Mouse (Mus musculus) heart, postnatal 36 days (tissue): ENCODE measurements around the gene Stxbp6. TPM values are rescaled to one million over a fixed set of nuclear protein-coding genes. Genes with fewer than 3 reads are reported as not detected.

ENCODE experiments used
- DNase-seq, 2 experiments: peaks; one replicate each; pipeline ENCODE4 v3.0.0; 2021 to 2022
- intact Hi-C: fragments of 180-260 bp; cut with DNase I; formaldehyde crosslinking; loops from one replicate; pipeline ENCODE4 v1.15.1; 2025
- total RNA-seq, 2 experiments: library from RNA; stranded (reverse); gene quantifications; 2 replicates each; pipeline ENCODE4 v1.2.3; 2021

The Stxbp6 gene
- total RNA-seq, 2 experiments from 2014 or later = 10.3 to 11.7 TPM

DNA sequence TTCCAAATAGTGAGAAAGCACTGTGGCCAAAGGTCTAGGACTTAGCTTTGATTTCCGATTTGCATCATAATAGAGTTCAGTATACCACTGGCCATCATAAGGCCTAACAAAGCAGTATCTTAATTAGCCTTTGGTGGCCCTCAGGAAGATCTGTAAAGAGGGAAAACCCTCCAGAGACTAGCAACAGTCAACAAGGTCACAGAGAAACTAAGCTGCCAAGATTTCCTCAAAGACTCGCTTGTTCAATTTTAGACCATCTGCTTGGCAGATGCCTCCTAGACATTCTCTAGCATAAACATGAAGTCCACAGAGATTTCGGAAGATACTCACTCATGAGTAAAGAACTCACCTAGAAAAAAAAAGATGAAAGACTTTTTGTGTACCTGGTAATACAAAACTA, 148.6 kb downstream of the Stxbp6 start:
- intact Hi-C loops = no loop called here
- DNase-seq = no peak

DNA sequence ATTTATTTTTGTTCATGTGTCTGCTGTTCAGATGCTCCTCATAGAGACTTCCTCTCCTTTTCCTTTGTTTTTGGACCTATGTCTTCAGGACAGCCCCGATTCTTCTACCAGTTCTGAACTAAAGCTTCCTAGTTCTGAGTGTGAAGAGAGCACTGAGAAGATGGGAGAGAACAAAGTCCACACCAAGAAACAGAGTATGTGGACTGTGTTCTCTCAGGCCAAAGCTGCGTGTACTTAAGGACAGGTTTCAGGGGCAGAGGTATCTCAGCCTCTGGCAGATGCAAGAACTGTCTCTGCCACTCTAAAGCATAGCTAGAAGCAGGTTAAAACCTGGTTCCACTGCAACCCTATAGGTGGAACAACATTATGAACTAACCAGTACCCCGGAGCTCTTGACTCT, 151.2 kb downstream of the Stxbp6 start:
- DNase-seq = no peak
- intact Hi-C loops = no loop called here

DNA sequence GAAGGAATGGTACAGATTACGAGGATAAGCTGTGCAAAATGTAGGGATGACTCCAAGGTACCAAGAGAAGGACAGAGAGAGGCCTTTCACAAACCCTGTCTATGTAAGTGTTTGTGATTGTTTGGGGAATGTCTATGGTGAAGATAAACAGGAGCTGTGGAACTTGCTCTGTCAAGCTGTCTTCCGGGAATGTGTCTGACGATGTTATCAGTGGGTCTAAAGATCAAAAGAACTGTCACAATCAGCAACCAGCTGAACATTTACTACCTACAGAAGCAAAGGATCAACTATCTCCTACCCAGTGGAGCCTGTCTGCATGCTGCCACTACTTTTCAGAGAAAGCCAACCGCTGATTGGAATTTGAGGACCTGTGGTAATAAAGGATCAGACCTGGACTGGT, 152.3 kb downstream of the Stxbp6 start:
- DNase-seq = no peak
- intact Hi-C loops = no loop called here

DNA sequence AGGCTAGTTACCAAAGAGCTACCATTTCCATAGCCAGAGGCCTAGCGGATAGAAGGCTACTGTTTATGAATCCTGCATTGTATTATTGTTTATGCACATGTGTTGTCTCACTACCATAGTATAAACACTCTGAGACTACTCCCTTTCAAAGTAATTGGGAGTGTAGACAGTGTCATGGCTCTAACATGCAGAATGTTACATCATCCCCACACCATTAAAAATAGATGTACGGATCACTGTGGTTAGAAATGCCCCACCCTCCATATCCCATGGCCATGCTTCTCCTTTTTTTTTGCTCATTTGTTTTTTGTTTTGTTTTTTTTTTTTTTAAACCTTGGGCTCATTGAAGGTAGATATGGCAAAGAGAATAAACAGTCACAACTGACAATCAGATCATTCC, 154.9 kb downstream of the Stxbp6 start:
- no peak for DNase-seq
- intact Hi-C loops = no loop called here

DNA sequence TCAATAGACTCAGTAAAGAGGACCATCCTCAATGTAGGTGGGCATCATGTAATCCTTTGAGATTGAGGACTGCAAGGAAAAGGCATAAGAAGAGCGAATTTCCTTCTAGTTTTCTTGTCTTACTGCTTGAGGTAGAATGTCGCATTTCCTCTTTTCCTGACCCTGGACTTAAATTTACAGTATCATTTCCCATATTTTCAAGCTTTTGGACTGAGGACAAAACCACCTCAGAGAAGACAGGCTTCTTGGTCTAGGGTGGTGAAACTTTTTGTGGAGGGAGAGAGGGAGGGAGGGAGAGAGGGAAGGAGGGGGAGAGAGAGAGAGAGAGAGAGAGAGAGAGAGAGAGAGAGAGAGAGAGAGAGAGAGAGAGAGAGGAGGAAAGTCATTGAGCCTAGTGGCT, 155.6 kb downstream of the Stxbp6 start:
- intact Hi-C loops = no loop called here
- DNase-seq = no peak

DNA sequence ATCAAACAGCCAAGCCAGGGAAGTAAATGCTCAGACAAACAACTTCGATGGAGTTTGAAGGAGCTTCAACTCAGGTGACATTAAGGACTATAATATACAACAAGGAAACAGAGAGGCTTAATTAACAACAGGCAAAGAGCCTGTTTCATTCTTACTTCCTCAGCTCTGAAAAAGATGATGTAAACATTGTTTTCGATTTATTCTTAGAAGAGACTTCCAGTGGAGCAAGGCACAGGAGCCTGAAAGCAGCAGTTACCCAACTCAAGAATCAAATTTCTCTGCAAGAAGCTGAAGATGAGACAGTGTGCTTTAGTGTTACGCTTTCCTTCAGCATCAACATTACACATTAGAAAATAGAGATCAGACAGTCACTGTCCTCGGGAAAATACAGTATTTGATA, 160.7 kb downstream of the Stxbp6 start:
- intact Hi-C loops = no loop called here
- DNase-seq = no peak

DNA sequence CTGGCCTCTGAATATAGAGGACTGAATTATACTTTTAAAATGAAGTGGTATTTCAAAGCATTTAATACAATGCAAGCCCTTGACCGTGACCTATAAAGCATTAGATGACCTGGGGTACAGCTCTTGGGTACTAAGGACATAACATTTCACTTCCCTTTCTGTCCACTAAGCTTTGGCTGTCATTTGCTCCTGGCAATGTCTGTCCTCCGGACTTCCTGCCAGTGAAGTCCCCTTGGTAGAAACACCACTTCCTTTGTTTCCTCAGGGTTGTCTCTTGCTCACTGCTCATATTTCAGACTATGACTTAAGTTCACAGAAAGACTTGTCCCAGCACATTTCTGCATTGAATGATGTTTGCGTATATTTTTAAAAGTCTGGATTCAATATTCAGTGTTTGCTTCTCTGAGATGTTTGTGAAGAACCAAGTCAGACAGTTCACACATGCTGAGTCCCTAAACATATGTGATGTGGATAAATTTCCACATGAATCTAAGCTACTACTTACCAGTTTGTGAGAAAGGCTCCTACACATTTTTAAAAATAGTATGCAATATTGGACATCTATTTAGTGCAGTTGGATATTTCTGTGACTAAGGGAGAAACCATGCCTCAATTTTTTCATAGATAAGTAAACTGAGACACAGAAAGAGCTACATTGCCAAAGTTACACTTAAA, 166.3 kb downstream of the Stxbp6 start:
- DNase-seq = no peak
- intact Hi-C loops = no loop called here

DNA sequence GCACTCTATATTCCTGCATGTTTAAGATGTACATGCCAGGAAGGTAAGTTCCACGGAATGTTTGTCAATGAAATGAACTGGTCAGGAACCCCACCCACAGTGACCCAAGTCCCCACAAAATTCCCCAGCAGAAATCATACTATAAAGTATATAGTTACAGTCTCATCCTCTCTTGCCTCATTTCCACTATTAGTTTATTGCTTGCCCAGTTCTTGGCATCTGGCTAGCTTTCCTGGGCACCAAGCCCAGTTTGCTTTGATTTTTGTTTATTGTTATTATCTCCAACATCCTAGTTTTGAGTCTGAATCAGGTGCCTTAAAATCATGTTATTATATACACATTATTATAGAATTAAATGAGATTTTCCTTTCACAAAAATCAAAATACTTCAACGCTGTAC, 168.5 kb downstream of the Stxbp6 start:
- intact Hi-C loops = no loop called here
- peak in 1 of 2 experiments; percentile 13 for DNase-seq

DNA sequence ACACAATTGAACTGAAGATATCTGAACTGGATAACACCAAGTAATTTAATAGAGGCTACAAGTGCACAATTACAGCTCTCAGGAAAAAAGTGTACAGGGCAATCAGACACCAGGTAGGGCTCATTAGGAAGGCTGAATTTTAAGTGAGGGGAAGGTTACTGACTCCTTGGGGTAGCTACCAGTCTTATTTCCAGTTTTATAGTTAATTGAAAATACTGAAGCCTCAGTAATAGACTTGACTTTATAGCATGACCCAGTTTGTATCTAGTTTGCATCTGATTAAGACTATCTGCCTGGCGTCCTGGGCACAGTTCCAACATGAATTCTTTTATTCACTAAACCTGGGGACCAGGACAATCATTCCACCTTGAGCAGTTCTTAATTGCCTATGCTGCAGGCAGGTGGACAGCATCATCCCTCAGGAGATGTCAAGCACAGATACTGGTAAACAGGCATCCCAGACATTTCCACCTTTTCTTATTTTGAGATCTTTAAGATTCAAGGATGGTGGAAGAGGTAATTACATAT, 171.2 kb downstream of the Stxbp6 start:
- intact Hi-C loops = no loop called here
- no peak for DNase-seq

DNA sequence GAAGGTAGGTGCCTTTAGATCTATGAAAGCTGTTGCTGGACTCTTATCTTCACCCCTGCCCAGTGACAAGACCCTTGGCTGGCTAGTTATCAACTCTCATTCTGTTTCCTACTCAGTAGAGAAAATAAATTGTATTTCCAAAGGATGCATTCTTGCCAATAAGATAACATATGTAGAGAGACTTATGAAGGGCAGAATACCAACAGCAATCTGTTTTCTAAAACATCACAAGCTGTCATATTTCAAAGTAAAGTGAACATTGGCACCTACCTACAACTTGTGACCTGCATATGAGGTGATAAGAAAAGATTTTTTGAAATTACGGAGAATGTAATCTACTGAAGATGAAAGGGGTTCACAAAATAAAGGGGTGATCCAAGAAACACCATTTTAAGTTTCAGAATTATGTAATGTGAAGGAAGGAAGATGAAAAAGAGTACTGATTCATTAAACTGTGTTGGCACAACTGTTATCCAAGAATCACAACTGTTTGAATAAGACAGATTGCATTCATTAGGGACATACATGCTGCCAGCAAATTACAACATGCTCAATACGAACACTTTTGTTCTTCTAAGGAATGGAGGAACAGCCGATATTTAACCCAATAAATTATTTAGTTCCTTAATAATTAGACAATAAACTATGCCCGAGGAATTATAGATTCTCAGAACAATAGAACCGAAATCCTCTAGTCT, 175.2 kb downstream of the Stxbp6 start:
- no peak for DNase-seq

DNA sequence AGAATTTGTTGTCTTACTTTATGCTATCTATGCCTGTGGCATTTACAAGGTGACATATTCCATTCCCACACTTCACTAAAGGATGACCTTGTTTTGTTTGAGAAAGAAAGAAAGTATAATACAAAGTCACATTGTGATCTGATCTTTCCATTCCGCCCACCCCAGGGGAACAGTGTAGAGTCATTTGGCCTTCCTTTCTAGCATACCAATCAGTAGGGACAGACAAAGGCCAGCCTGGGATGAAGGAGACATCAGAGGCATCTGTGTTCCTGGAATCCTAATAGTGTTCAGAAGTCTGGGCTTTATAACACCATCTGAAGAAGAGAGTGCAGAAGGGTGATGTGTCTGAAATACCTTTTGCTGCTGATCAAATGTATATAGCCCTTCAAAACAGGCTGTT, 178.0 kb downstream of the Stxbp6 start:
- intact Hi-C loops = no loop called here
- DNase-seq = no peak

More for the DNA sequence above, 175.2 kb downstream of the Stxbp6 start:
- intact Hi-C loops = no loop called here

DNA sequence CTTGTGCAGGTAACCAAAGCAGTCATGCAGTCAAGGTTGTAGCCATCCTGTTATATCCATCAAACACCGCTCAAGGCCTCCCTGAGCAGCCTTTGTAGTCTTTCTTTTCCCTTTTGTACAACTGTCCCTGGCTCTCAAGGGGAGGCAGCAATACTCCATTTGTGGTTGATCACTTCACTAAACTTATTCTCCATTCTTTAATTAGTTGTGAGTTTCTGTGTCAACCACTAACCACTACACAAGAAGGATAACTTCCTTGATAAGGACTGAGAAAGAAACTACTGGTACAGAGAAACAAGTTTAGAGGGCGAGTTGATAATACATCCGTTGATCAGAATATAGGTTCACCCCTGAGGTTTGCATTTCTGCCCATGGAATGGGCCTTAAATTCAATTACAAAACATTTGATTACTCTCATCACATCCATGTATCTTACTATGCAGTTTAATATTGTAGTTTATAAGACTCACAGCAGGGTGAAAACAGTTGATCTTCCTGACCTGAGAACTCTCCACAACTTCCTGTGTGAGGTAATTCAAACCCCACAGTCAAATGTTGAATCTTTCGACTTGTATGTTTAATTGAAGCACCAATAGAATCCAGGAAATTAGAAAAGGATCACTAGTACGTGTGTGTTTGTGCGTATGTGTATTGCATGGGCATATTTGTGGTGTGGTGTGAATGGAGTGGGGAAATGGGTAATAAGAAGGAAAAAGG, 184.7 kb downstream of the Stxbp6 start:
- intact Hi-C loops = no loop called here
- no peak for DNase-seq

DNA sequence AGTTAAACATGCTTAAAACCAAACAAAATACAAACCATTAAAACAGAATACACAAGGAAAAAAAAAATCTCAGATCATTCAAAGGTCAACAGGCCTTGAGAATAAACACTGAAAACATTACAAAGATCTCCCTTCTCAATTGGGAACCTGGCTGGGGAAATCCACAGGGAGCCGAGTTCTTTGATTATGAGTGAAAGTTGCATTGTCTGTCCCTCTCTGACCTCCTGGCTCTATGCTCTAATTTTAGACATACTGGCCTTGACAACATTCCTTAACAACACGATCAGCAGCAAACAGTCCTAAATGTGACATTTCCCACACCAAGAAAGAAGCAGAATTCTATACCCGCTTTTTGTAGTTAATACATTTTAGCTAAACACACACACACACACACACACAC, 187.7 kb downstream of the Stxbp6 start:
- intact Hi-C loops = no loop called here
- DNase-seq = no peak

DNA sequence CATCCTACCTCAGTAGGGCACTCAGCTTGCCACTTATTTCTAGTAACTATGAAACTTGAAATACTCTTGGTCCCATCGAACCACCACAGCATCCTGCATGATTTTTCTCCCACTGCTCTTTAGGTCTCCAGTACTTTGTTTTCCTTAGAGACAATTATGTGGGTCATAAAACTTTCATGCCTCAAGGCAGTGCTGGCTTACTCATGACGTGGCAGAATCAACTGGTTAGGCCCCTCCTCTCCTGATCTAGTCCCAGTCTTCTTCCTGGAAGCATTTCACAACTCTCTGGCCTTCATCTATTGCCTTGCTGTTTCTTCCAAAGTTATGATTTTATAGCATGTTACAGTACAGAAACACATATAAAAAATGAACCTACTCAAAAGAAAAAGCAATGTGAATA, 201.8 kb downstream of the Stxbp6 start:
- DNase-seq = no peak
- intact Hi-C loops = no loop called here

DNA sequence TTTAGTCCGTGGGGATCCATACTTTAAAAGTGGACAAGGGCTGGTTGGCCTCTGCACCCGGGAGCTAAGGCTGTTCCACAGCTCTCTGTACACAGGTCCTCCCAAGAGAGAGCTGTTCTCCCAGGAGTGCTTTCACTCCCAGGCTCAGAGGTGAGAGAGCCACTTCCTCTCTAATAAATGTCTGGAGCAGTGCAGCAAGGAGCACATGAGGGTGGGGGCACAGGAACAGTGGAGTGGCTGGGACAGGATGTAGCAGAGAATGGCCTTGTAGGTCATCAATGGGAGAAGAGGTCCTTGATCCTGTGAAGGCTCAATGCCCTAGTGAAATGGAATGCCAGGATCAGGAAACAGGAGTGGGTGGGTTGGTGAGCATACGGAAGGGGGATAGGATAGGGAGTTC, 209.1 kb downstream of the Stxbp6 start:
- intact Hi-C loops = no loop called here
- DNase-seq = no peak

DNA sequence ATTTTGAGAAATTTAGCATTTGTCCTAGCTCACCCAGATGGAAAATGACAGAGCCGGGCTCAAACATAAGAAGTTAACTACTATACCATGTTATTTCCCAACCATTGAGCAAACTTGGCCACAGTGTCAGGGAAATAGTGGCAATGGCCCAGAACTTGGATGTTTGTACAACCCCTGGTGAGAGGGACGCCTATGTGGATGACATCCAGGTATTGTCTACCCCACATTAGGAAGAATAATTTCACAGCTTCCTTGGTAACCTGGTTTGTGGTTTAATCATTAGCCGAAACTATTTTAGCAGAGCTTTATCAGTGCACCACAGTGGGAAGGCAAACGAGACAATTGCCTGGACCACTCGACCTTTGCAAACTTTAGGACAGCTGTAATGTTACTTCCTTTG, 215.1 kb downstream of the Stxbp6 start:
- DNase-seq = peak; percentile 24 to 45
- intact Hi-C loops = loop anchor here (1.0 to 2.0 kb wide), 2 partner anchors 69 to 153 kb away; no protein-coding TSS in a partner anchor

DNA sequence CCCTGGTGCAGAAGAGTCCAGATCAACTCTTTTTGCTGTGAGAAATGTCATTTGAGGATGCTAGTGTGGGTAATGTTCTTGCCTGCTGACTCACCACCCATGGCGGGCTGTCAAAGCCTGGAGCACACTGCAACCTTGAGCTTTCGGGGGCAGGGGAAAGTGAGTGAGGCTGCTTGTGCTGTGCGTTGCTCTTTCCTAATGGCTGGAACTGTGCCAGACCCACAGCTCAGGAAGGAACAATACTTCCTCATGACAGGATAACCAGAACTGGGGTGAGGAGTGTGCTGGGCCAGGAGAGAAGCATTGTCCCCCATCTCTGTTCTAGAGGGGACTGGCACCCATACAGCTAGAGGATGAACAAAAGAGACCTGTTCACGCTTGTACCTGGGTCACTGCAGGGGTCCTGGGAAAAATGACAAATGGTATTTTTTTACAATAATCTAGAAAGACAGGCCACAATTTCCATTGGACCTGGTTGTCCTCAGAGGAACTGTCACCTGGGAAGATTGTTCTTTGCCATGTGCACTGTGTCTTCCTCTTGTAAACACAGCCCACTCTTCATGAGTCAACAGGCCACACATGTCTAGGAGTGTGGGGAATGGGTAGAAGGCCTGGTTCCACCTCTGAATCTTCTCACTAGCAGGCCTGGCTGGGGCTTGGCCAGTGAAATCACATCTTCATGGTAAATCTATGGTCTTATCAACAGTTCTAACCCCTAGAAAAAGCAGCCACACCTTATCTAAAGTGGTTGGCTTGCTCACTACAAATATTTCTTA, 216.2 kb downstream of the Stxbp6 start:
- DNase-seq = peak; percentile 70
- intact Hi-C loops = loop anchor here (2.0 kb wide), 1 partner anchor 155 kb away; no protein-coding TSS in a partner anchor

DNA sequence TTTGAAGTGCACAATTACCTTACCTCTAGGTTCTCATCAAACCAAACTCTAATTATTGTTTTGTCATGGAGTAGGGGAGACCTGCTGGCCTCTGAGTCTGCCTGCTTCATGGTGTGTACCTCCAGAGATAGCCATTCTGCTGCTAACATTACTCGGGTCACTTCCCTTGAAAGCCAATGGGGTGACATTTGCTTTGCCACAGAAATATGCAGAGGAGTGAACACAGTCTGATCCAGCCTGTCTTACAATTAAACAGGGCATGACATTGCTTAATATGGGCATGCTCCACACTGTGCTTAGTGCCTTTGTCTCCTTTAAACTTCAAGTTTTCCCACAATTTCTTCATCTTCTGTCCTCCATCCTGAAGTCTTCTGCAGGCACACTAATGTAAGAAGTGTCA, 222.5 kb downstream of the Stxbp6 start:
- intact Hi-C loops = no loop called here
- DNase-seq = no peak

DNA sequence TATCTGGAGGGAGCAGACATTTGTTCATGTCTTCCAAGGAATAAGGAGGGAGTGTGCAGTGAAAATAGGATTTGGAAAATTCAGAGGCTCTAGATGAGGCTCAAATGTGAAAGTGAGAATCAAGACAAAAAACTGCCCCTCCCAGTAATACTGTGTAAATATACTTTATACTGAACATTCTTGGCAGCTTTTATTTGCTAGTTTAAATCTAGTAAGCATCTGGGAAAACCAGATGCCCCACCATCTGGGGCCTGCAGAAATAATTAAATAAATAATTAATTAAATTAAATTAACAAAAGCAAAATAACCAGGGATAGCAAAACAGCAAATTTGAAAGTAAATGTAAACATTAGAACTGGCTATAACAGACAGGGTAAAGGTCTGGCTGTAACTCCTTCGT, 224.0 kb downstream of the Stxbp6 start:
- DNase-seq = no peak
- intact Hi-C loops = no loop called here

DNA sequence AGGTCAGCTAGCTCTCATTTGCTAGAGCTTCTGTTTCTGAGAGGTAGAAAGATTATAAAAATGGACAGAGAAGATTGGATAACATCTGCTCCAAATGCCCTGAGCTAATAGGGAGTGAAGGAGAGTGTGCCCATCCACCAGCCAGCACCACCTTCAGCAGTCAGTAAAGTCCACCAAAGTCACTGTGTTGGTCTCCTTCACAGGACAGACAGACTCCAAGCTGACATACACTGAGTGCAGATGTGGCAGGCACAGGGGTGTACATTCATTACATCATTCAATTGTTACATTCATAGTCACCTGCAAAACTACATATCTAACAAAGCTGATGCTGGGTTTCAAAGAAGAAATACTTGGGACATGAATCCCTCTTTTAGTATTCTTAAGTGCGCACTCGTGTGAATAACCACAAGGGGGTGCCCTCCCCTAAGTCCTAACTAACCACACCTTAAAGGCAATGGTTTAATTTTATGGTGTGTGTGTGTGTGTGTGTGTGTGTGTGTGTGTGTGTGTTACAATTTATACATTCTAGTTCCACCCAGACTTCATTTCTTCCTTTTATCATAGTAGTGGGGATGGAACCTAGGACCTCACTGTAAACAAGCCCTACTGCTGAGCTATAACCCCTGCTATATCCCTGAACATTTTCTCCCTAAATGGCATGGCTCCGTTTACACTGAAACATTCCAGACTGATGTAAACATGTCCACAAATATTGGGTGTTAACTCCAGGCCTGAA, 225.9 kb downstream of the Stxbp6 start:
- peak; percentile 45 to 59 for DNase-seq

More for the DNA sequence above, 225.9 kb downstream of the Stxbp6 start:
- intact Hi-C loops = loop anchor here (1.0 to 2.0 kb wide), 2 partner anchors 224 to 314 kb away; no protein-coding TSS in a partner anchor
